Mouse (Mus musculus): Measurements from ENCODE around the gene Shisal2a.
"Not testable (repeated sequence)": the region's sequence is repeated elsewhere in the genome, so short reads cannot be mapped to it uniquely, and the experiment has no call there.

DNA sequence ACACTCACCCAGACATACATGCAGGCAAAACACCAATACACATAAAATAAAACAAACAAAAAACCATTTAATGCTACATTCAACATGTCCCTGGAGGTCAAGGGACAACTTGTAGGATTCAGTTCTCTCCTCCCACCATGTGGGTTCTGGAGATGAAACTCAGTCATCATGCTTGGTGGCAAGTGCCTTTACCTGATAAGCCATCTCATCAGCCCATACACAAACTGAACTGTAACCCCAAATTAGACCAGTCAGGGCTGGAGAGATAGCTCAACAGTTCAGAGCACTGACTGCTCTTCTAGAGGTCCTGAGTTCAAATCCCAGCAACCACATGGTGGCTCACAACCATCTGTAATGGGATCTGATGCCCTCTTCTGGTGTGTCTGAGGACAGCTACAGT is 29.6 kb downstream of the Shisal2a start:
- TF ChIP-seq CTCF (IDR thresholded peaks at IDR 0.05; ENCODE audit: low read depth, low read length); EP300 (IDR thresholded peaks at IDR 0.05; ENCODE audit: insufficient read depth, low read depth, low read length); POLR2A (IDR thresholded peaks at IDR 0.05; ENCODE audit: insufficient read depth, low read length): not testable (repeated sequence)

Measured in ES-Bruce4 (cell line).